Mouse (Mus musculus) right cerebral cortex, postnatal 10 days (tissue): ENCODE data around the gene Nmnat2.
"Not testable (repeated sequence)": the region's sequence is repeated elsewhere in the genome, so short reads cannot be mapped to it uniquely, and the experiment has no call there.

ENCODE experiments used
- DNase-seq, 2 experiments: peaks; one replicate each; pipeline ENCODE4 v3.0.0; 2021; ENCODE audit warnings: low spot score in 2 of 2

Gene Nmnat2

DNA sequence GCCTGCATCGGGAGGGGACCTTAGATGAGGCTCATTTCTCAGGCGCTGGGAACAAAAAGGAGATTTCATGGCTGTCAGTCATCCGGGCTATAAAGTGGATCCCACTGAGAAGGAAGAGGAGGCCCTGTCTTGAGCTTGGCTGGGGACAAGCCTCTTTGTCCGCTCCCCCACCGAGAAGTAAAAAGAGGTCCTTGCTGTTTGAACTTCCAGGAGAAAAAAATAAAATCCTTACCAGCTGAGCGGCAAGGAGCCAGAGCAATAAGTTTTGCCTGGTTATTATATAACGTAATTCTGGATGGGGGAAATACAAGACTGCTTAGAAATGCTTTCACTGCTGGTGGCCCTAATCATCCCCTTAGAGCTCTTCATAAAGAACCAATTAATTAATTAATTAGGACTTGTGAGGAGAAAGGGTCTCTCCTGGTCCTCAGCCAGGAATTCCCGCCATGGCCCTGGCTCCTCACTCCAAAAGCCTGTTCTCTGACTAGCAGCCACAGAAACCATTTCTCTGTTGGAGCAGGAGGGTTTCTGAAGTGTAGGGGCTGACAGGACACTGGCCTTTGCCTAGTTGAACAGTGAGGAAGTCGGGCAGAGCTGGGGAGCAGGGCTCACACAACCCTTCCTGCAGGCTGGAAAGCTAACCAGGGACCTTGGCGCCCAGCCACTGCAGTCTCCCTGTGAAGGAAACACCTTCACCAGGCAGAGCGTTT, 99.5 kb downstream of the Nmnat2 start:
- peak; percentile 53 for DNase-seq

DNA sequence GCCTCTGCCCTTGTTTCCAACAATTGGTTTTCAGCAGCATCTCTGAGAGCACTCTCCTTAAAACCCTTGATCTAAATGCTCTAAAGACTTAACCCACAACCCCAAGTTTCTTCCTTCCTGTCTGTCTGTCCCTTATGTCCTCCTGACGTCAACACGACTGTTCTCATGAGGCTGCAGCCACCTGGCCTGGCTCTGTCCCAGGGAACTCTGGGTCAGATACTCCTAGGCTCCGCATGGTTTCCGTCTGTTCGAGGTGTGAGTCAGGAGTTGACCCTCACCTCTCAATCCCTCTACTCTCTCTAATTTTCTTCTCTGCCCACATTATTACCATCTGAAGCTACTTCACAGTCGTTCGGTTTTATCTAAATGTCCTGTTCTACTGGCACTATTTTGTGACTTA, 103.5 kb downstream of the Nmnat2 start:
- DNase-seq, result no peak

DNA sequence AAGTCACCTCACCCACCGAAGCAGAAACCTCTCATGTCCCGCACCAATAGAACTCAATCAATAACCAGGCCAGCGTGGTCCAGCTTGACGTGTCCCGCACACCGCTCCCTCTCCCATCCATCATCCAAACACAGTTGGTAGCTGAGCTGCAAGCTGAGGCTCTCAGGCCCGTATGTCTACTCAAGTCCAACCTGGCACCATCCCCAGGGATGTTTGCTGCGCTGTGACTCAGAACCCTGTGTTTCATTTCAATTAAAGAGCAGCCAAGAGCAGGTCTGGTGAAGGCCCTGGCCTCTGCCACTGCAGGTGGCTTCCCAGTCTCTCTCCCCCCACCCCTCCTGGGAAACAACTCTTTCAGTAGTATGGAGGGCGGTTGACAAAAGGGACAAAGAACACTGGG, 104.8 kb downstream of the Nmnat2 start:
- no peak for DNase-seq

DNA sequence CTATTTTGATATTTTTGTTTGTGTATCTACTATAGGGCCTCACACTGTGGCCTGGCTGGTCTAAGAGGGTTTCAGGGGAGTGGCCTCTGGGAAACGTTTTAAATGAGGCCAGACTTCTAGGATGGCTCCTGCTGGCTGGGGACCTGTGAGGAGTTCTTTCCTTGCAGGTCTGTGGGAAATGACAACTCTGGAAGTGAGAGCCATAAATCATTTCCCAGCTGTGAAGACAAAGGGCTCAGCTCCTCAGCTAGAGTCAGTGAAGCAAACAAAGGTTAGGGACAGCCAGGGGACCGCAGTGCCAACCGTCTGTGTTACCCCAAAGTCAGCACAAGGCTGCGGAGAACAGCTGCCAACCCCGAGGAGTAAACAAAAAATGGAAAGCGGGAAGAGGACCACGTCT, 107.8 kb downstream of the Nmnat2 start:
- DNase-seq, result no peak

DNA sequence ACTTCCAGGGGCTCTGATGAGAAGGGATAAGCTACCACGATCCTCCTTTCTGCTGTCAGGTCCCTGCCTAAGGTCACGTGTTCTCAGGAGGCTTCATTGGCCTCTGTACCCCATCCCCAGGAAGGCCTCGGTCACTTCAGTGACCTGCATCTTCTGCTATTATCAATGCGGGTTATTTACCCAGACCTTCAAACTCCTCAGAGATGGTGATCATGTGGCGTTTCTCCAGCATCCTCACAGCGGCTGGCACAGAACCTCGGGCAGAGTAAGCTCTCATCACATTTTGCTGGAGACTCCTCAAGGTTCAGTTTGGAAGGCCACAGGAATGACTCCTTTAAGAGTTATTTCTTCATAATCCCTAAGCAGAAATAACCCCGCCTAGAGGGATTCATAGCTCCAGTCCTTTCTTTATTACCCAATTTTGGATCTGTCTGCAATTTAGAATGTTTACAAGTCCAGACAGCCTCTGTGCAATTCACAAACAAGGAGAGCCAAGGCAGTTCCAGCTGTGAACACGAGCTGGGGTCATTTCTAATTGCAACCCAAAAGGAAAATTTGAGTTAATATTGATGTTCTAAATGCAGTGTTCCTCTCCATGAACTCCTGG, 110.1 kb downstream of the Nmnat2 start:
- DNase-seq, result no peak

DNA sequence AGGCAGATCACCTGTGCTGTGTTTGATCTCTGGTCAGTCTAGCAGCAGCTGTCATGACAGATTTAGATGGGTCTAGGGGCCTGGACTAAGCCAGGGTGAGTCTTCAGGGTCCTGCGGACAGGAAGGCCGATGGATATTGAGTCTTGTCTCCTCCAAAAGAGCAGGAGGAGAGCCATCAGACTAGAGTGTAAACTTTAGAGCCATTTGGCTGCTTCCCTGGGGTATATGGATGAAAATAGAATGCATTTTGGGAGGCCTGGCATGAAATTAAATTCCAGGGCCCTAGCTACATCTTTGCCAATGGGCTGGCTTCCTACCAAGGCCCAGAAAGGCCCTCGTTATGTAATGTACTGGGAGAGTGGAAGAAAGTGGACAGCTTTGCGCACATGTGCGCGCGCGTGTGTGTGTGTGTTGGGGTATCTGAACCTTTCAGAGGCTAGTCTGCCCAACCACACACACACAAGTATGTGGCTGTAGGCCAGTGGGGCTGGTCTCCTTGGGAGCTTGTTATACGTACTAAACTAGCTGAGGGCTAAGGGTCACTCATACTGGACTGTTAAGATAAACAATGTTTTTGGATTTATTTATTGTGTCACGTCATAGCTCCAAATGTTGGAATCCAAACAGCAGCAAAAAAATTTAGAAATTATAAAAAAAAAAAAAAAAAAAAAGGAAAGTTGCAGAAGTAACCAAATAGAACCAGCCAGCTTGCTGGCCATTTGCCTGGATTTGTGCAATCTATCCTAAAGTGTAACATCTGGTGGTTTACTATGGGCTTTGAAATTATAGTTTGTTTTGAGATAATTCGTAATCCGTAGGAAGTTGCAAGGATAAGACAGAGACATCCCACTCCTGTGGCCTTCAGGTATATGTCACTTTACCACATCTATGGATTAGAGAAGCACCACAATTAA, 110.9 kb downstream of the Nmnat2 start:
- DNase-seq, result peak; percentile 49 to 61

DNA sequence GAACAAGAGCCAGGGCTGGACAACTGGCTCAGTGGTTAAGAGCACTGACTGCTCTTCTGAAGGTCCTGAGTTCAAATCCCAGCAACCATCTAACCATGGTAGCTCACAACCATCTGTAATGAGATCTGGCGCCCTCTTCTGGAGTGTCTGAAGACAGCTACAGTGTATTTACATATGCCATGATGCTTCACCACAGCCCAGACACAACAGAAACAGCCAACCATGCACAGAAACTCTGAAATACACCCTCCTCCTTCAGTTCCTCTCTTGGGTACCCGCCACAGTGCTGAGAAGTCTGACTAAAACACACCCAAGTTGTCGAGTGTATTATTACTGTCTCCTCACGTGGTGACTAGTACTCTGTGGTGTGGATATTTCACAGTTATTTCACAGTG, 111.6 kb downstream of the Nmnat2 start:
- no peak for DNase-seq

DNA sequence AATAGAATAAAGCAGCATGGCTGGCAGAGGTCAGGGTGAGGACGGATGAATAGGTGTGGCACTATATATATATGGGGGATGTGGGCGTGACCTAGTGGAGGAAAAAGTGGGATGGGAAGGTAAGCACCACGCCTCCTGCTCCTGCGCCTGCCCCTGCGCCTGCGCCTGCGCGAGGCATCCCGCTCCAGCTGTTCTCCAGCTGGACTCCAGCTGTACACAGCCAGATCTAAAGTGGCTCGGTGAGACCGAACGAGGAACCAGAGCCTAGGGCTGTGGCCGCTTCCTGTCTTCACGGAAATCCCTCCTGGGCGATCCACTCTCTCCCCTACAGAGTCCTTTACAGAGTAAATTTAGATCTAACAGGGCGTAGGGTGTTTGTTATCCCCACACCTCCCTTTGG, 116.8 kb downstream of the Nmnat2 start:
- no peak for DNase-seq

DNA sequence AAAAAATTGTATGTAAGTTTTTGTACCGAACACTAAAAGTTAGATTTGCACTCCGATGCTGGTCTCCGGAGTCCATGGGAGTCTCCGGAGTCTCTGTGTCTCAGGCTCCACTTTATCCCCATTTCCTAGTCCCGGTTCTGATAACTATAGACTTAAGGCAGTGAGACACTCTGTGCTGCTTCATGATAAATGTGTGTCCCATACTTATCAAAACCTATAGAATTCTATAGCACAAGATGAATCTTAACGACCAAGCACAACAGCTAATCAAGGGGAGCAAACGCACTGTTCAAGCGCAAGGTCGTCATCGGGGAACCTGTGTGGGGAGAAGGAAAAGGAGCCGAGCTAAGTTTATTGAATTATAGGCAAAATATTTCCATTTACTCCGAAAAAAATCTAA, 117.2 kb downstream of the Nmnat2 start:
- DNase-seq, result no peak

DNA sequence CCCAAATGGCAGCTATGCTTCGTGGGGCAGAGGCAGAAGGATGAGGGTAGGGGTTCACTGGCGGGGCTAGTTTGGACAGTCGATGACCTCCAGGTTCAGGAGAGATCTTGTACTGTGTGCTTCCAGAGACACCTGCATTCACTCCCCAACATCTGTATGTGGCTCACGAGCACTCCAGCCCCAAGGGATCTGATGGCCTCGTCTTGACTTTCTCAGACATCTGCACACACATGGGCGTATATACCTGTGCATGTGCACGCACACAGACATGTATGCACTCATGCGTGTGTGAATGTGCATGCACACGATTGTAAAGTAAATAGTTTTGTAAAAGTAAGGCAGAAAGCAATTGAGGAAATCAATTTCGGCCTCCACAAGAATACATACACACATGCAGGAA, 117.9 kb downstream of the Nmnat2 start:
- no peak for DNase-seq

DNA sequence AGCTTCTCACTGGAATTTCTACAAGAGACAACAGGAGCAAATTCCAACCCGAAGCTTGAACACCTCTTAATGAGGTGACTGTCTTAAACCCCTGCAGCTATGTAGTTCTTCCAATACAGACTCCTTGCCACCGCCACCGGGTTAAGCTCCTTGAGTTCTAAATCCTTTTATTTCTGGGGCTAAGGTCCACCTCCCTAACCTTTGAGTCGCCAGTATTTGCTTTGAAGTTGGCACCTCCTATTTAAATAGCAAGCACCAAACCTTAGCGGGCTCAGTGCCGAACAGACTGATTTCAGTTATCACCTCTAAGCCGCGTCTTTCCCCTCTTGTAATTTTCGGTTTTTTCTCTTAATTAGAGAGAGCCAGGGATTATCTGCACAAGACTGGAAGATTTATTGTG, 118.6 kb downstream of the Nmnat2 start:
- no peak for DNase-seq

DNA sequence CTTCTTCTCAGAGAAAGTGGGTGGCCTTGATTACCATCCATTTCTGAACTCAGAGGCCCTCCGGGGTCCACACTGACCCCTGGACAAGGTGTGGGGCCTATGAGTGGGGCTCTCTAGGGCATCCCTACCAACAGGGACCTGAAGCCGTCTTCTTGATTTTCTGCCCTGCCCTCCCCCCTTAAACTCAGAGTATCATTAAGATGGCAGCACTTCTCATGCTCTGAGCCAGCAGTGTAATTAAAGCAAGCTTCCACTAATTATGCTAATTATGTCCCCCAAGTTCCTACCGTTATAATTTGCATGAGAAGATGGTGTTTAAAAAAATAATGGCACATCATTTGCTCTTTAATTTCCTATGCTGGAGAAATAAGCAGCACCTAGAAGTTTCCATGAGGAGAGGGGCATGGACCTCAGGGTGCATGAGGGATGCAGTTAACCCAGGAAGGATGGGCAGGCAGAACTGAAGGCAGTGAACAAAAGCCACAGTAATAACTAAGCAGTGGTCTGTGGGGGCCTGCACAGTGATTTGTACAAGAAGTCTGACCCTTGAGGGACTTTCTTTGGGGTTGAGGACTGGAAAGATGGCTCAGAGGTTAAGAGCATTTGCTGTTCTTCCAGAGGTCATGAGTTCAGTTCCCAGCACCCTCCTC, 120.4 kb downstream of the Nmnat2 start:
- DNase-seq, result no peak

DNA sequence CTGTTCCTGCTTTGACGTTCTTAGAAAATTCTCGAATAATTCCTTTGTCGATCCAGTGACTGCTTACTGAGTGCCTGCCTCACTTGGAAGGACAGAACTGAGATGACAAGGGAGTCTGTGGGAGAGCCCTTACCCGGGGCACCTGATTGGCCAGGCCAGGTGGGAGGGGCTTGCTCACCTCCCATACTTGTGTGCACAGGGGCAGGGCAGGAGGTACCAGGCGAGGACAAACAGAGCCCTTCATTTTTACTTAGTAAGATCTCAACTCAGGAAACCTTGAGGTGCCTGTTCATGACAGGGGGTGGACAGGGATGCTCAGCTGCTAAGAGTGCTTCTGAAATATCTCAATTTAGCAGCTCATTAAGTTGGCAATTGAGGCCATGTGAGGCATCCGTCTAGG, 121.2 kb downstream of the Nmnat2 start:
- no peak for DNase-seq

DNA sequence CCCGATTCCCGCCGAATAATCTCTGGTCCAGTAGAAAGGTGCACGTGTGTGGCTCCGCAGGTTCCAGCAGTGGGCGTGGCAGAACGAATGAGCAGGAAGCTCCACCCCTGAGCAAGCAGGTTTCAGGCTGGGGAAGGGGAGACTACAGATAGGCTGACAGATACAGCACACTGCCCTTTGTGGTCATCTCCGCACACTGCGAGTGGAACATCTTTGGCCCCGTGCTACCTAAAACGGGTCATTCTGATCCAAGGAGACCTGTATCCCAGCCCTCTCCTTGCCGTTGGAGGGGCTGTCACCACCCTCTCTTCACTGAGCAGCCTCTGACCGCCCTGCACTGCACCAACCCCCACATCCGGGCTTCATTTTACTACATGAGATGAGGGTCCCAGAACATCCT, 128.4 kb downstream of the Nmnat2 start:
- DNase-seq, result not testable (repeated sequence)

DNA sequence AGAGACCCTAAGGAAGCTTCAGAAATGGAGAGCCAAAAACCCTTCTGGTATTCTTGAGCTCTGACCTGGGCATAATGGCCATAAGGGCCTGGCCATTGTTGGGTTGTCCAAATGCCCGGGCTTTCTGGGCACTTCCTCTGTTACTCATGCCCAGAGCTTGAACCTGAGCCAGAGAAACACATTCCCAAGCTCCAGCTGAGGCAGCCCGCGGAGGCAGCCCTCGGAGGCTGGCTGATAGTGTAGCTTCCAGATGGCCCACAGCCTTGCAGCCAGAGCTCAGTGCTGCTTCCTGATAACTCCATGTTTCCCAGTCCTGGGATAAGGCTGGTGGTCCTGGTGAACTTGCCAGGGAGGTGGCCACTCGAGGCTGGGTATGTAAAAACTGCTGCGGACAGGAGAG, 129.4 kb downstream of the Nmnat2 start:
- DNase-seq, result peak; percentile 62 to 64

DNA sequence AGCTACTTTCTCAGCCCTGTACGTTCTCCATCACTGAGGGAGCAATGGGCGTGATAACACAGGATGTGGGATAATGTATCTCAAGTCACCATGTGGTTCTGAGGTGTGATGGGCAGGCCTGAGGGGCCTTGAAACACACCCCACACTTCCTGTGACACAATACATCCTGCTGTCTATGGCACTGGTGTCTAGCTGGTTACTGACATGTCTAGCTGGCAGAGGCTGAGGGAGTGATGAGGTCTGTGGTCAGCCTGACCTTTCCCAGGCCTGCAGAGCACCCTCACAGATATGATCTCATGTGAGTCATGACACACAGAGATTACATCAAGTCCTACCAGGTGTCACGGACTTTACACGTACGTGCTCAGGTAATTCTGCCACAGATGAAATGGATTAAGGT, 130.4 kb downstream of the Nmnat2 start:
- no peak for DNase-seq

DNA sequence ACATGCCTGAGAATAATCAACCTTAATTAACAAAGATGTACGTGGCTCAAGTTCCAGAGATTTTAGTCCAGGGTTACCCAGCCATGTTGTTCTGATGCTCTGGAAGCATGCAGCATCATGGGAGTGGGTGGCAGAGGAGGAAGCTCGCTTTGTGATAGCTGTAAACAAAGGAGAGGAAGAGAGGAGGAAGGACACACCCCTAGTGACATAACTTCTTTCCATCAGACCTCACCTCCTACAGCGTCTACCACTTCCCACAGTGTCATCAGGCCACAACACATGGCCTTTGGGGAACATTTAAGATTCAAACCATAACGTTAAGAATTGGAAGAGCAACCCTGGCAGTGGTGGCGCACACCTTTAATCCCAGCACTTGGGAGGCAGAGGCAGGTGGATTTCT, 133.0 kb downstream of the Nmnat2 start:
- no peak for DNase-seq

DNA sequence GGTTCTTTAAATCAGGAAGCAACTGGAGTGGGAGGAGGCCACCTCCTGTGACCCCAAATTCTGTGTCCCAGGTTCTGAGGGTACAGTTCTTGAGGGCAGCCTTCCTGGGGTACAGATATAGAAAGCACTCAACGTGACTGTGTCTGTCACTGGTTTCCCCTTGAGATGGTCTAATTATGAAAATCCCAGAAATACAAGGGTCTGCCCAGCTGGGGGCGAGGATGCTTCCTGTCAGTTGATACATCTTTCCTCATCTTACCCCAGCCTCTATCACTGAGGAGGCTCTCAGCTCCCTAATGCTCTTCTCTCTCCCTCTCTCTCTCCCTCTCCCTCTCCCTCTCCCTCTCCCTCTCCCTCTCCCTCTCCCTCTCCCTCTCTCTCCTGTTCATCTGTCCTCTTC, 135.3 kb downstream of the Nmnat2 start:
- DNase-seq, result no peak

DNA sequence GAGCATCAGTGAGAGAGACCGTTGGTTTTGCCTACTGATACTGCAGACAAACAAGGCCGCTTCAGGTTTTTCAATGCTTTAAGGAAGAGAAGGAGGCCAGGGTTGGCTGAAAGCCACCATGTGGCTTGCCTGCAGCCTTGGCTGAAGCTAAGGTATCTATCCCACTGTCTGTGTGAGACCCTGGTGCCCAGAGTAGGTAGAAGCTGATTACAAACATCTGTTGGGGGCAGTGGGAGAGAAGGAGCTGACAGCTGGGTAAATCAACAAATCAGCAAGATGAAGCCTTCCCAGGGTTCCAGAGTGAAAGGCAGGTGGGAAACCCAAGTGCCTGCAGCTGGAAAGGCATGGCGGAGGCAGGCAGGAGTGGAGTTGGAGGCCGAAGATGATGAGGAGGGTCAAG, 136.0 kb downstream of the Nmnat2 start:
- no peak for DNase-seq

DNA sequence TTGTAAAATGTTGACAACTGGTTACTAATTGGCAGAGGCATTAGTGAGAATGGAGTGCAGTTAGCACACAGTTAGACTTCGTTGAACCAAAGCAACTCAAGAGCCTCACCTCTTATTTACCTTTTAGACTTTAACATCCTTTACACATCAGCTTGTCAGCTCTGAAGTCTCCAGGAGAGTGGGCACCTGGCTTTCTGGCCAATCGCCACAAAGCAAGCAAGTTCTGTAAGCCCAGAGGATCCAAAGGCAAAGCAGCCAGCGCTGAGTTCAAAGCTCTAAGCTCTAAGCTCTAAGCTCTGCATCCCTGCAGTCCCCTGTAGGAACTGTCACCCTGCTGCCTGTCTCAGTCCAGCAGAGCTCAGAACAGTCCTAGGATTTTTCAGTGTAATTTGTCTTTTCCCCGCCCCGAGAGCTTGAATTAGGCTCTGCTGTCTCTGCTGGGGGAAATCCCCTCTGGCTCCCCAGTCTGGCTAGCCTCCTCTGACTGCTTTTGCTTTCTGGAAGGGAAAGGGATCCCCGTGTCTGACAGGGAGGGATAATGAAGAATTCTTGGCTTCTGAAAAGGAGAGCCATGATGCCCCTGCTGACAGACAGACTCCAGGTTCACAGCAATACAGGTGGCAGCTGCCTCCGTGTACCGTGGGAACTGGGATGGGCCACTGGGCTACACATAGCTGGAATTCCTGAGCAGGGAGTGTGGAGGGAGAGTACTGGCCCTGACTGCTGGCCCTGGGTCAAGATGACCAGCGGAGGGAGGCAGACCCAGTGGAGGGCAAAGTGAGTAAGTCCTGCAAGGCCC, 136.8 kb downstream of the Nmnat2 start:
- DNase-seq, result no peak

DNA sequence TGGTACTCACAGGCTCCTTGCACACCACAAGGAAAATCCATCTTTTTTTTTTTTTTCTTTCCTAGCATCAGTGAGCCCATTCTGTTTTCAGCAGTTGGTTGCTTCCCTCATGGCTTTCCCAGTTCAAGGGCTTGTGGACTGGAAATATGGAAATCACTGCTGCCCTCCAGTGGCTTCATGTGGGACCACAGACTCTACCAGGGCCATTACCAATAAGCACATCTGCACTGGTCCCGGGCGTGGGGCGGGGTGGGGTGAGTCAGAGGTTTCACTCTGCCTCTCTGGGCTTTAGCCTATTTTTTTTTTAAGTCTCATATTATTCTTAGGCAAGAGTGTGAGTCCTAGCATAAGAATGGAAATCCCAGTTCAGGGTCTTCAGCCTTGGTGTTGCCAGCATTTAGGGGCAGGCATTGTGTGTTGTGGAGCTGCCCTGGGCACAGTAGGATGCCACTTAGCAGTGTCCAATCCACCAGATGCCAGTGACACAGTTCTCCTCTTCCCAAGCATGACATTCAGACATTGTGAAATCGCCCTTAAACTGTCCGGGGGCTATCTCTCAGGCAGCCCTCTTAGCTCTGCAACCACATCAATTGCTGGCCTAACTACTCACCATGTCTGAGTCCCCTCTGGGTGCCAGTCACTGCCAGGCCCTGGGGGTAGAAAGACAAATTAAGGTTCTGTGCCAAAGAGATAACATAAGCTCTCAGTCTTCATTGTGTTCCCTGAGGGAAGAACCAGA, 137.6 kb downstream of the Nmnat2 start:
- peak; percentile 79 to 82 for DNase-seq
